Mouse (Mus musculus) neural tube, embryonic 11.5 days (tissue): Measurements from ENCODE around the gene Slc18a3. TPM values are rescaled to one million over a fixed set of nuclear protein-coding genes. Genes with fewer than 3 reads are reported as not detected.
A peak's percentile ranks its signal among the peaks of the same experiment; 100 is the strongest.

Experiments
- ATAC-seq: fragments of 200-750 bp; cut with Nextera tagmentation; 2 replicates; pipeline ENCODE4 v1.8.0; 2017; ENCODE audit warnings: moderate number of reproducible peaks, mild to moderate bottlenecking, moderate TSS enrichment, moderate library complexity; ENCODE audit not compliant: insufficient read depth, low FRiP score, low TSS enrichment
- DNase-seq: peaks from one replicate; pipeline ENCODE4 v3.0.0-alpha.2; 2015; ENCODE audit warnings: low spot score
- H3K27ac ChIP-seq: fragments of 300-500 bp; sonication (generic); 2 replicates; pipeline ENCODE4 v1.5.1; 2014; ENCODE audit warnings: low read depth, mild to moderate bottlenecking, low read length
- H3K27me3 ChIP-seq: fragments of 300-500 bp; sonication (generic); 2 replicates; pipeline ENCODE4 v1.6.1; 2014; ENCODE audit warnings: mild to moderate bottlenecking, low read length, mixed read lengths; ENCODE audit not compliant: control insufficient read depth, insufficient read depth
- H3K36me3 ChIP-seq: fragments of 300-500 bp; sonication (generic); 2 replicates; pipeline ENCODE4 v1.6.1; 2014; ENCODE audit warnings: mild to moderate bottlenecking, low read length, moderate library complexity, mixed read lengths; ENCODE audit not compliant: control insufficient read depth, insufficient read depth
- H3K4me1 ChIP-seq: fragments of 300-500 bp; sonication (generic); 2 replicates; pipeline ENCODE4 v1.6.1; 2014; ENCODE audit warnings: low read length, mixed read lengths; ENCODE audit not compliant: control insufficient read depth, insufficient read depth
- H3K4me2 ChIP-seq: fragments of 300-500 bp; sonication (generic); 2 replicates; pipeline ENCODE4 v1.6.1; 2014; ENCODE audit warnings: low read depth, mild to moderate bottlenecking, moderate library complexity
- H3K4me3 ChIP-seq: fragments of 300-500 bp; sonication (generic); 2 replicates; pipeline ENCODE4 v1.5.1; 2014; ENCODE audit warnings: low read depth, low read length
- H3K9ac ChIP-seq: fragments of 300-500 bp; sonication (generic); 2 replicates; pipeline ENCODE4 v1.6.1; 2014; ENCODE audit warnings: mild to moderate bottlenecking, low read length
- H3K9me3 ChIP-seq: fragments of 300-500 bp; sonication (generic); 2 replicates; pipeline ENCODE4 v1.6.1; 2016; ENCODE audit warnings: low read length; ENCODE audit not compliant: control insufficient read depth
- WGBS: fragments of 180-500 bp; shearing (Covaris S2); extraction: QIAGEN DNeasy Blood & Tissue Kit; methylation state at CpG from one replicate; pipeline ENCODE4 v1.1.7; 2014; 5-methylcytosine and 5-hydroxymethylcytosine counted together
- polyA plus RNA-seq: library from polyadenylated mRNA; unstranded; fragments of >200 nt; fragmentation: Nextera tagmentation; extraction: Ambion mirVana; gene quantifications from 2 replicates; pipeline ENCODE4 v1.2.1, GENCODE M21; 2014

The Slc18a3 gene
- polyA plus RNA-seq, 1 experiment from 2014 or later, result 27.9 TPM

- H3K9me3 ChIP-seq, result no peaks in the 10 kb centered on the region
- DNase-seq (no peak), ATAC-seq (no peak)
- H3K4me3 ChIP-seq, result no peak overlapping the region
- WGBS, result 75% methylated on average over 9 of the region's 9 CpGs
- H3K27ac ChIP-seq, result no peak overlapping the region
- H3K27me3 ChIP-seq, result no peaks in the 10 kb centered on the region
- no peak overlapping the region for H3K4me2 ChIP-seq
- H3K36me3 ChIP-seq, result no peaks in the 10 kb centered on the region
- no peaks in the 10 kb centered on the region for H3K4me1 ChIP-seq
- no peak overlapping the region for H3K9ac ChIP-seq
These were observed 38.4 kb upstream of the Slc18a3 start for GRCm38 (mm10) chr14:32502764-32503688.

GRCm38 (mm10) chr14:32501303-32501702 lies 36.7 kb upstream of the Slc18a3 start:
- H3K4me3 ChIP-seq, result no peak overlapping the region
- no peak for ATAC-seq
- no peaks in the 10 kb centered on the region for H3K9me3 ChIP-seq
- 79% methylated on average over 2 of the region's 2 CpGs for WGBS
- no peak overlapping the region for H3K9ac ChIP-seq
- no peaks in the 10 kb centered on the region for H3K27me3 ChIP-seq
- no peaks in the 10 kb centered on the region for H3K4me1 ChIP-seq
- no peak for DNase-seq
- H3K27ac ChIP-seq, result no peak overlapping the region
- no peak overlapping the region for H3K4me2 ChIP-seq
- H3K36me3 ChIP-seq, result no peaks in the 10 kb centered on the region

DNA sequence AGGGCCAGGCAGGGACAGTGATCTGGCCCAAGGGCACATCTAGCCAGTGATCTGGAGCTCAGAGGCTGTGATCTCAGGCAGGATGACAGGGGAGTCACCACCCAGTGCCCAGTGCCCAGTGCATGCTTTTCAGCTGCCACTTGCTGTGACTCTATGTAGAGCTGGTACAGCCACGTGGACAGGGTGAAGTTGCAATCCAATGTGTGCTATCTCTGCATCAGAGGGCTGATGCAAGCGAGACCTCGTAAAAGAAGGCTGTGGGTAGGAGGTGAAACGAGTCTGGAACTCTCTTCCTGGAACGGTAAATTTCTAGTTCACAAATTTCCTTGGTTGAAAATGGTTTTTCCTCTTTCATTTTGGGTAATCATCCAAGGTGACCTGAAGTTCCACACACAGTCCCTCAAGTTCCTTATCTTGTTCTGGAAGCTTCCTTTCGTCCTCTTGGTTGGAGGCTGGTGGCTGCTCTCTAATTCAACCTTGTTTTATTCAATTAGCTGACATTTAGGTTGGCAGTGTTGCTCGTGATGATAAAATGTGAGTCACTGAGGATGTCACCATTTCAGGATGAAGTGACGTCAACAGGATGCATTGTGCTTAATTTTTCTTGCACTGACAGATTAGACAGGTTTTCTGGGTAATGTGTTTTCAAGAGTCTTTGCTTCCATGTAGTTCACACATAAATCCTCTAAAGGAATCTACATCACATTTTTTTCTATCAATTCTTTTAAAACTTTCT lies 31.6 kb upstream of the Slc18a3 start:
- ATAC-seq, result no peak
- H3K4me3 ChIP-seq, result no peak overlapping the region

GRCm38 (mm10) chr14:32492521-32492920 lies 27.9 kb upstream of the Slc18a3 start:
- H3K4me3 ChIP-seq, result no peak overlapping the region
- ATAC-seq, result no peak
- H3K27me3 ChIP-seq, result no peaks in the 10 kb centered on the region
- H3K9ac ChIP-seq, result no peak overlapping the region; the same call in 1 of the 2 replicates
- H3K4me2 ChIP-seq, result no peak overlapping the region
- H3K9me3 ChIP-seq, result no peaks in the 10 kb centered on the region
- H3K36me3 ChIP-seq, result no peaks in the 10 kb centered on the region
- DNase-seq, result peak; percentile 28
- no peak overlapping the region for H3K27ac ChIP-seq
- 29% methylated on average over 13 of the region's 13 CpGs for WGBS
- H3K4me1 ChIP-seq, result no peaks in the 10 kb centered on the region

More for the DNA sequence above, 31.6 kb upstream of the Slc18a3 start:
- Histone ChIP-seq H3K27me3 (no peaks in the 10 kb centered on the region), H3K4me1 (no peaks in the 10 kb centered on the region), H3K27ac (no peak overlapping the region), H3K9me3 (no peaks in the 10 kb centered on the region), H3K4me2 (no peak overlapping the region), H3K36me3 (no peaks in the 10 kb centered on the region), H3K9ac (no peak overlapping the region)
- no peak for DNase-seq
- WGBS, result 82% methylated on average over 8 of the region's 8 CpGs

- H3K4me1 ChIP-seq, result no peaks in the 10 kb centered on the region
- no peaks in the 10 kb centered on the region for H3K27me3 ChIP-seq
- no peak overlapping the region for H3K4me2 ChIP-seq
- no peaks in the 10 kb centered on the region for H3K36me3 ChIP-seq
- DNase-seq (peak; percentile 23), ATAC-seq (no peak)
- H3K4me3 ChIP-seq, result no peak overlapping the region
- H3K9me3 ChIP-seq, result no peaks in the 10 kb centered on the region
- no peak overlapping the region for H3K27ac ChIP-seq
- H3K9ac ChIP-seq, result no peak overlapping the region
- 8% methylated on average over 3 of the region's 3 CpGs for WGBS
These were observed 17.4 kb upstream of the Slc18a3 start for GRCm38 (mm10) chr14:32482061-32482460.

GRCm38 (mm10) chr14:32477581-32477980 lies 12.9 kb upstream of the Slc18a3 start:
- H3K4me1 ChIP-seq, result no peaks in the 10 kb centered on the region
- H3K36me3 ChIP-seq, result no peaks in the 10 kb centered on the region
- no peak for ATAC-seq
- DNase-seq, result no peak
- H3K9me3 ChIP-seq, result no peaks in the 10 kb centered on the region
- WGBS, result 74% methylated on average over 1 of the region's 1 CpGs
- H3K4me3 ChIP-seq, result no peak overlapping the region
- no peak overlapping the region for H3K9ac ChIP-seq
- H3K27ac ChIP-seq, result no peak overlapping the region
- no peaks in the 10 kb centered on the region for H3K27me3 ChIP-seq
- no peak overlapping the region for H3K4me2 ChIP-seq

DNA sequence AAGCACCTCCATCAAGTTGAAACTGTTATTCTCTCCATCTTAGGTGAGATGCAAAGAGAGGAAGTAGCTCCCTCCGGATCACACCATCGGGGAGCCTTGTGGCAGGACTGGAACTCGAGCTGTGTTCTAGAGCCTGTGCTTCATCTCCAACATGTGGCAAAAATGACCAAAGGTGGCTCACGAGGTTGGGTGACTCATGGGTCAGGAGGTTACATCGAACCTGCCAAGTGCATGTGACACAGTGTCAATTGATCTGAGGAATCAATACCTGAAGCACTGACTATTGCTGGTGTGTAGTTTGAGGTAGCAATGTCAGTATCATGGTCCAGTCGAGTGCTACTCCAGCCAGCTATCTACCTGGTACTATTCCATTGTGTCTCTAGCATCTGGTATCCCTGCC lies 11.9 kb upstream of the Slc18a3 start:
- Histone ChIP-seq H3K4me1 (no peaks in the 10 kb centered on the region), H3K27me3 (no peaks in the 10 kb centered on the region), H3K4me3 (no peak overlapping the region), H3K36me3 (no peaks in the 10 kb centered on the region), H3K9ac (no peak overlapping the region), H3K9me3 (no peaks in the 10 kb centered on the region), H3K27ac (no peak overlapping the region), H3K4me2 (no peak overlapping the region)
- WGBS, result 82% methylated on average over 6 of the region's 6 CpGs
- DNase-seq (no peak), ATAC-seq (no peak)

DNA sequence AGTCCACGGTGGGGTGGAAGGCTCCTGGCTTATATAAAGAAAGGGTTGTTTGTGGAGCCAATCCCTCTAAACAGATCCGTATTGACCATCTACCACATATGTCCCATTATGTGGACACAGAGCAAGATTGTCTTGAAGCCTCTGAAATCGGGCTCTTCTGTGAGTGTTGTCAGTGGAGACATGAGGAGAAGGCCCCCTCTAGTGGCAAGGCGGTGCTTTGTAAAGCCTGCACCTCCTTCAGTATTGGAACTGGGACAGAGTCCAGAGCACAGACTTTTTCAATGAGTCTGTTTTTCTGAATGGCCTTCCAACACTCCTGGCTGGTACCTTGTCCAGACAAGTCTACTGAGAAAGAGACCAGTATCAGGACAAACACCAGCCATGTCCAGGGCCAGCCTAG lies 8.3 kb upstream of the Slc18a3 start:
- ATAC-seq, result peak; percentile 41; the same call in 1 of the 2 replicates
- H3K27me3 ChIP-seq, result no peaks in the 10 kb centered on the region
- no peaks in the 10 kb centered on the region for H3K4me1 ChIP-seq
- no peak overlapping the region for H3K9ac ChIP-seq
- no peak overlapping the region for H3K4me3 ChIP-seq
- WGBS, result 9% methylated on average over 4 of the region's 4 CpGs
- no peaks in the 10 kb centered on the region for H3K9me3 ChIP-seq
- no peaks in the 10 kb centered on the region for H3K36me3 ChIP-seq
- DNase-seq, result peak; percentile 75
- no peak overlapping the region for H3K27ac ChIP-seq
- H3K4me2 ChIP-seq, result no peak overlapping the region
